Mouse (Mus musculus): Measurements from ENCODE around the gene Gm4131.

DNA sequence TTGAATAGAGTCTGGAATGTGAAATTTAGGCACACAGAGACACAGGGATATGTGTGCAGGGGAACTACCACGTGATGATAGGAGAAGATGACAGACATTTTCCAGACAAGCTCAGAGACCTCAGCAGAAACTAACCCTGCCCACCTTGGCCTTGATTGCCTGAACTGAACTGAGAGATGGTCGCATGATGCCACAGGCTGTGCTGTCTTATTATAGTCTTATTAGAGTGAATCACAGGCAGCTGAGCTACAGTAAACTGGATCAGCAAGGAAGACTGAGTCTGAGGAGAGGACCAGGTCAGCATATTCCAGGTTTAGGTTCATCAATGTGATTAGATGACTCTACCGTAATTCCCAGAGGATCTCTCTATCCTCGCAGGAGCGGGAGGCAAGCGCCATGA lies 20.4 kb downstream of the Gm4131 start:
- no peak for TF ChIP-seq POLR2AphosphoS2 (IDR thresholded peaks at IDR 0.05; ENCODE audit: insufficient read length, low read depth)
- TF ChIP-seq POLR2A (IDR thresholded peaks at IDR 0.05; ENCODE audit: insufficient read length, low read depth) = no peak
- TF ChIP-seq SRF (IDR thresholded peaks at IDR 0.05; ENCODE audit: control insufficient read depth, insufficient read length, low read depth) = no peak
- TF ChIP-seq TCF3 (IDR thresholded peaks at IDR 0.05; ENCODE audit: insufficient read length, low read depth) = no peak
- no peak for TF ChIP-seq TCF12 (IDR thresholded peaks at IDR 0.05; ENCODE audit: insufficient read depth, poor library complexity, severe bottlenecking)
- no peak for TF ChIP-seq E2F4 (IDR thresholded peaks at IDR 0.05; ENCODE audit: insufficient read depth)
- TF ChIP-seq USF1 (IDR thresholded peaks at IDR 0.05; ENCODE audit: low read depth) = no peak
- TF ChIP-seq MYOG (IDR thresholded peaks at IDR 0.05; ENCODE audit: control insufficient read depth in 1 of 3, insufficient read depth in 1 of 3, insufficient read length in 2 of 3, low read depth in 2 of 3) = no peak
- TF ChIP-seq MYOD1 (IDR thresholded peaks at IDR 0.05; ENCODE audit: control insufficient read depth in 1 of 3, insufficient read length in 2 of 3, low read depth in 2 of 3) = no peak
- TF ChIP-seq REST (IDR thresholded peaks at IDR 0.05; ENCODE audit: insufficient read depth, insufficient read length) = no peak
- TF ChIP-seq MAX (IDR thresholded peaks at IDR 0.05; ENCODE audit: low read depth) = no peak
- TF ChIP-seq CEBPB (IDR thresholded peaks at IDR 0.05; ENCODE audit: insufficient read depth, poor library complexity, severe bottlenecking) = no peak

Data from myocyte (in vitro differentiated cells).